In genomic region chr11:67567991-67568390, GRCm38 (mm10) we compare ENCODE assay signal across 22 mouse cellular contexts.
"Had no signal": no experiment of that assay in that cellular context is flagged by ENCODE, and none has a peak within 500 bp of the region (broad histone marks: within the 10 kb centered on the region; RNA-seq: fewer than 3 reads in every experiment).

No protein-coding gene starts in this region.

- H3K4me1 ChIP-seq: lung, embryonic 15.5 days had no signal

- H3K36me3 ChIP-seq: kidney, embryonic 15.5 days; limb, embryonic 12.5 days; liver, embryonic 12.5 days; liver, embryonic 15.5 days; lung, embryonic 15.5 days; midbrain, embryonic 10.5 days; midbrain, embryonic 13.5 days; neural tube, embryonic 13.5 days had no signal

- H3K27ac ChIP-seq: kidney, embryonic 15.5 days; layer of hippocampus, adult 2 months; left cerebral cortex, adult 2 months; limb, embryonic 12.5 days; liver, embryonic 12.5 days; liver, embryonic 15.5 days; lung, embryonic 15.5 days; midbrain, embryonic 10.5 days; midbrain, embryonic 13.5 days; neural tube, embryonic 13.5 days had no signal

- DNase-seq: kidney, adult 8-10 months; kidney, postnatal 14 days; layer of hippocampus, postnatal 36 days; liver; lung, adult 18-20 months; lung, postnatal 10 days; lung, postnatal 36 days; retina, postnatal 1 day; thymus, postnatal 25 days had no signal

- H3K4me2 ChIP-seq: kidney, embryonic 15.5 days; limb, embryonic 12.5 days; liver, embryonic 12.5 days; liver, embryonic 15.5 days; lung, embryonic 15.5 days; midbrain, embryonic 13.5 days; neural tube, embryonic 13.5 days had no signal

- H3K27me3 ChIP-seq: kidney, embryonic 15.5 days; limb, embryonic 12.5 days; liver, embryonic 12.5 days; liver, embryonic 15.5 days; lung, embryonic 15.5 days; midbrain, embryonic 13.5 days; neural tube, embryonic 13.5 days had no signal

- H3K4me3 ChIP-seq: kidney, embryonic 15.5 days; layer of hippocampus, adult 2 months; left cerebral cortex, adult 2 months; limb, embryonic 12.5 days; liver, embryonic 12.5 days; liver, embryonic 15.5 days; lung, embryonic 15.5 days; megakaryocyte, embryonic 14.5 days; midbrain, embryonic 10.5 days; midbrain, embryonic 13.5 days; myocyte; neural tube, embryonic 13.5 days had no signal

- H3K9me3 ChIP-seq: kidney, embryonic 15.5 days; limb, embryonic 12.5 days; liver, embryonic 12.5 days; liver, embryonic 15.5 days; lung, embryonic 15.5 days; megakaryocyte, embryonic 14.5 days; midbrain, embryonic 10.5 days; midbrain, embryonic 13.5 days; neural tube, embryonic 13.5 days had no signal

- ATAC-seq: liver, embryonic 12.5 days; midbrain, embryonic 13.5 days; midbrain, embryonic 16.5 days had no signal

- H3K9ac ChIP-seq: kidney, embryonic 15.5 days; limb, embryonic 12.5 days; liver, embryonic 12.5 days; liver, embryonic 15.5 days; lung, embryonic 15.5 days; midbrain, embryonic 13.5 days; neural tube, embryonic 13.5 days had no signal
